Mouse (Mus musculus) small intestine, adult 2 months (tissue): ENCODE results near the gene Strbp. TPM values are rescaled to one million over a fixed set of nuclear protein-coding genes. Genes with fewer than 3 reads are reported as not detected.
"Not testable (repeated sequence)": the region's sequence is repeated elsewhere in the genome, so short reads cannot be mapped to it uniquely, and the experiment has no call there.

ENCODE experiments used
- H3K27ac ChIP-seq: fragments of 200-500 bp; 2 replicates; pipeline ENCODE4 v1.5.1; 2012; ENCODE audit warnings: low read depth, low read length, control low read depth, inconsistent platforms; ENCODE audit not compliant: insufficient read depth
- H3K27me3 ChIP-seq: fragments of 200-500 bp; 2 replicates; pipeline ENCODE4 v1.6.1; 2012; ENCODE audit warnings: mild to moderate bottlenecking, moderate library complexity, low read length, inconsistent platforms; ENCODE audit not compliant: control insufficient read depth, insufficient read depth
- H3K36me3 ChIP-seq: fragments of 200-500 bp; 2 replicates; pipeline ENCODE4 v1.6.1; 2012; ENCODE audit warnings: mild to moderate bottlenecking, low read length, control low read depth, inconsistent platforms; ENCODE audit not compliant: control insufficient read depth, insufficient read depth
- H3K4me1 ChIP-seq: fragments of 200-500 bp; 2 replicates; pipeline ENCODE4 v1.6.1; 2012; ENCODE audit warnings: low read length, inconsistent platforms, mixed read lengths; ENCODE audit not compliant: control insufficient read depth, insufficient read depth, insufficient read length
- H3K4me3 ChIP-seq: fragments of 200-500 bp; 2 replicates; pipeline ENCODE4 v1.5.1; 2012; ENCODE audit warnings: low read depth, mild to moderate bottlenecking, control low read depth, inconsistent platforms, low read length, moderate library complexity
- CTCF ChIP-seq: fragments of 200-500 bp; IDR thresholded peaks from 2 replicates; pipeline ENCODE4 v1.5.1; 2012; ENCODE audit warnings: low read depth, mild to moderate bottlenecking, control low read depth, inconsistent platforms, low read length, moderate library complexity, mixed read lengths; ENCODE audit not compliant: insufficient replicate concordance, insufficient read length; ENCODE audit errors: extremely low read depth
- POLR2A ChIP-seq: fragments of 200-500 bp; IDR thresholded peaks from 2 replicates; pipeline ENCODE4 v1.6.1; 2012; ENCODE audit warnings: low read depth, mild to moderate bottlenecking, control low read depth, inconsistent platforms, low read length, moderate library complexity
- WGBS: fragments of 180-500 bp; shearing (Covaris S2); methylation state at CpG from one replicate; pipeline ENCODE4 v1.1.7; 2018; 5-methylcytosine and 5-hydroxymethylcytosine counted together
- polyA plus RNA-seq: library from polyadenylated mRNA; depleted of rRNA; stranded (reverse); fragments of >200 nt; gene quantifications from 2 replicates; pipeline ENCODE4 v1.2.3, GENCODE M21; 2012

The Strbp gene
- polyA plus RNA-seq, 1 experiment: 2.7 TPM

- Histone ChIP-seq H3K27me3 (no peaks in the 10 kb centered on the region), H3K36me3 (peaks cover 2% of the 10 kb centered on the region; the same call in 1 of the 2 replicates), H3K4me1 (no peaks in the 10 kb centered on the region), H3K4me3 (no peak overlapping the region), H3K27ac (no peak overlapping the region)
- TF ChIP-seq POLR2A: no peak
- no peak for TF ChIP-seq CTCF
Observed at GRCm38 (mm10) chr2:37527587-37527986, 176.1 kb downstream of the Strbp start.

- no peaks in the 10 kb centered on the region for H3K4me1 ChIP-seq
- H3K27ac ChIP-seq: no peak overlapping the region
- peaks cover 11% of the 10 kb centered on the region for H3K36me3 ChIP-seq
- H3K4me3 ChIP-seq: no peak overlapping the region
- no peaks in the 10 kb centered on the region for H3K27me3 ChIP-seq
- 80% methylated on average over 1 of the region's 1 CpGs for WGBS
- TF ChIP-seq POLR2A (no peak), CTCF (no peak)
Observed at GRCm38 (mm10) chr2:37519286-37519640, 184.4 kb downstream of the Strbp start.

DNA sequence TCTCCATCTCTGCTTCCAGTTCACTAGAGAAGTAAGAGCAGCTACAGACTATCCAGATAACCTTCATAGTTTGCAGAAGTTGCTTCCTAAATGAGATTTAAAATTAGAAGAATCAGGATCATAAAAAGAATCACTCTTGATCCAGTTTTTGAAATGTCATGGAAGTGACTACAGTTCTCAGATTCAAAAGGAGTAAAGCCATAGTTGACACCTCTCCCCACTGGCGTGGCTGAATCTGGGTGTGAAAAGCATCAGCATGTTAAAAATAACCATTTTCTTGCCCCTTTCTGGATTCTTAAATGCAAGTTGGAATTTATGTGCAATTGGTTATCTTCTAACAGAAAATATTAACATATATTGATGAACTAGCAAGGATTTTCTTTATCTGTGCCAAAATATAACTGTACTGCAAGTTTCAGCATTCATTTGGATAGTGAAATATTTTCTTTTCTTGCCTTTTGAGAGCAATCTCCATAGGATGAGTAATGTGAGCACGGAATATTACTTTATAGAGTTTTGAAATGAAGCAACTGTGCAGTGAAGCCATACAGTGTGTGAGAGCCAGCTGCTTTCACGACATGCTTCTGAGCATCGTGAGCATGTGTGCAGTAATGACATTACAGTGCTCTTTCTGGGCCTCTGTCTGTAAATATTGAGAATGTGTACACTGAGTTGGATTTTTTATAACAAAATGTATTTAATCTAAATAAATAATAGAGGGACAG, 184.9 kb downstream of the Strbp start:
- no peaks in the 10 kb centered on the region for H3K4me1 ChIP-seq
- 83% methylated on average over 4 of the region's 4 CpGs for WGBS
- no peak overlapping the region for H3K27ac ChIP-seq
- H3K36me3 ChIP-seq: peaks cover 11% of the 10 kb centered on the region
- TF ChIP-seq CTCF (no peak), POLR2A (no peak)
- H3K27me3 ChIP-seq: no peaks in the 10 kb centered on the region
- no peak overlapping the region for H3K4me3 ChIP-seq

GRCm38 (mm10) chr2:37516922-37517462, 186.7 kb downstream of the Strbp start:
- 66% methylated on average over 4 of the region's 4 CpGs for WGBS
- H3K4me3 ChIP-seq: no peak overlapping the region

DNA sequence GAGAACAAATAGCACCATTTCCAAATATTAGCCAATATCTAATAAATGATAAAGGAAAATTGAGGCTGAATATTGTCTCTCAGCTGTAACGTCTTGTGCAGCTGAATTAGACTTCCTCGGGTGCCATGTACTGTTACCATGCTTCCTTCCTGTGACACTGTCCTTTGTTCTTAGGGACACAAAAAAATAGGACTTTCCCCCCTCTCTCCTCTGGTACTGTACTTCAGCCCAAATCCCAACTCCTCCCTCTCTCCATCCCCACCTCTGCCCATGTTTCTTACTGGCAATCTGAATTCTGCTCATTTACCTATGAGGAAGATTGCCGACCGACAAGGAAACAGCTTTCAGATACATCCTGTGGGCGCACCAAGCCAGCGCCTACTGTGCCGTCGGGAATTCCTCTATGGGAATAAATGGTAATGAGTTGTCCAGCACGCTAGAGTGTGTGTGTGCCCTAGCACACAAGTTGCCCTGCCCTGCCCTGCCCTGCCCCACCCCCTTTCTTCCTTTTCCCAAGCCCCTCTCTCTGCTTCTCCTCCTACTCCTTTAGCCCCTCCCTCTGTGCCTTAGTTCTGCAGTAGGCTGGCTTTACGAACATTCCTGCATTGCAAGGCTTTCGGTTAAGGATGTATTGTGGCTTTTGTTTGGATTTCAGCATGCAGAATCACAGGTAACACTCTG, 187.5 kb downstream of the Strbp start, which contains the start of gene Gpr21:
Gene Gpr21 (plus strand): TSS at position 303 of the 681 bp plus-strand sequence.
- Histone ChIP-seq H3K27me3 (no peaks in the 10 kb centered on the region), H3K27ac (no peak within 1 kb of the TSS), H3K36me3 (peaks cover 14% of the 10 kb centered on the region), H3K4me1 (peaks cover 4% of the 10 kb centered on the region; the same call in 1 of the 2 replicates), H3K4me3 (no peak within 1 kb of the TSS)
- no peak for TF ChIP-seq CTCF
- TF ChIP-seq POLR2A: no peak
- 62% methylated on average over 11 of the region's 11 CpGs for WGBS

More at GRCm38 (mm10) chr2:37516922-37517462, 186.7 kb downstream of the Strbp start:
- H3K36me3 ChIP-seq: peaks cover 14% of the 10 kb centered on the region
- no peak for TF ChIP-seq POLR2A
- H3K27me3 ChIP-seq: no peaks in the 10 kb centered on the region
- no peak overlapping the region for H3K27ac ChIP-seq
- H3K4me1 ChIP-seq: peaks cover under 1% of the 10 kb centered on the region; the same call in 1 of the 2 replicates

GRCm38 (mm10) chr2:37511134-37511901, 192.3 kb downstream of the Strbp start:
- Histone ChIP-seq H3K27ac (peak overlapping the region; percentile 24; the same call in 1 of the 2 replicates), H3K4me3 (no peak overlapping the region), H3K27me3 (no peaks in the 10 kb centered on the region), H3K4me1 (peaks cover 12% of the 10 kb centered on the region; the same call in 1 of the 2 replicates), H3K36me3 (peaks cover 8% of the 10 kb centered on the region; the same call in 1 of the 2 replicates)
- TF ChIP-seq POLR2A (no peak), CTCF (no peak)
- WGBS: 28% methylated on average over 4 of the region's 4 CpGs

DNA sequence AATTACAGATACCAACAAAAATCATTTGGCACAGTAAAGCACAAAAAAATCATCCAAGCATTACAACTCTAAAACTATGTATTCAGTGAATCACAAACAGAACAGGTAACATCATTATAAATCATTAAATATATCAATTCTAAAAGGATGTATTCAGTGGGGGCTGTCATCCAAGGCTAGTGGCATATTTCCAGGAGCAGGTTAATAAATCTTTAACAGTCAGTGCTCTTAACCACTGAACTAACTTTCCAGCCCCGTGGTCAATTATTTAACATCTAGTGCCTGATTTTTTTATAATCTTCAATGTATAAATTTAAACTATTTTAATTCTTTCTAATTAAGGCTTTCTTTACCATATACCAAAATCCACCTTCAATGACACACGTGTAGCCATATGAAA, 197.8 kb downstream of the Strbp start:
- not testable (repeated sequence) for H3K4me1 ChIP-seq, H3K27me3 ChIP-seq, H3K4me3 ChIP-seq, H3K27ac ChIP-seq
- WGBS: 48% methylated on average over 2 of the region's 2 CpGs
- peaks cover 16% of the 10 kb centered on the region for H3K36me3 ChIP-seq
